Mouse (Mus musculus): ENCODE measurements around the gene Dbi. TPM values are rescaled to one million over a fixed set of nuclear protein-coding genes. Genes with fewer than 3 reads are reported as not detected.

Dbi gene
- polyA plus RNA-seq, 2 experiments, result 381 to 749 TPM

DNA sequence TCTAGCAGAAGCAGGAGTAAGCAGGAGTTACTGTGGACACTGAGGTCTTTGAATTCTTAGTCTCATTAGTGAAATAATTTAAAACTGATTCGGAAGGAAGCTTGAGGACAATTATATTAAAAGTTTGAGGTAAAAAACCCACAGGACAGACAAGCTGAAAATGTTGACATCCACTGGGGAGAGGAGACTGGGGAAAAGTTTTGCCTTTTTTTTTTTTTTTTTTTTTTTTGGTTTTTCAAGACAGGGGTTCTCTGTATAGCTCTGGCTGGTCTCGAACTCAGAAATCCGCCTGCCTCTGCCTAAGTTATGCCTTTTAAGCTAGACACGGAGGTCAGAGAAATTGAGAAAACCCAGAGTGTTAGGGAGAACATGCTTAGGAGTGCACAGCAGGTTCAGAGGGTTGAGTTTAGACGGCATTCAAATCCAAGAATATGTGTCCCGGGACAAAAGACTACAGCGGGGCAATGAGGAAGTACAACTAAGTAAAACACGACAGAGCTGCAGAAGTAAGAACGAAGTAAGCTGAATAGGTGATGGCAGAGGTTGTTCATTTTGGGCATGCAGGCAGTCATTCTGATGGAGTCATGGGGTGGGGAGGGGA is 1.2 kb upstream of the Dbi start:
- Histone ChIP-seq H3K27me3 (ENCODE audit: control insufficient read depth, insufficient read depth, low read length) (no peaks in the 10 kb centered on the region), H3K4me2 (replicated peaks; ENCODE audit: low read depth, low read length, severe bottlenecking) (peak overlapping the region; percentile 88), H3K9ac (ENCODE audit: low read depth, low read length, severe bottlenecking) (no peak overlapping the region), H3K27ac (replicated peaks; ENCODE audit: low read depth, low read length) (peak overlapping the region; percentile 83), H3K9me3 (ENCODE audit: control insufficient read depth, low read length) (no peaks in the 10 kb centered on the region), H3K4me3 (replicated peaks; ENCODE audit: low read length) (peak overlapping the region; percentile 51), H3K36me3 (ENCODE audit: control insufficient read depth, insufficient read depth, low read length) (no peaks in the 10 kb centered on the region), H3K4me1 (ENCODE audit: control insufficient read depth, insufficient read depth, low read length) (peaks cover 10% of the 10 kb centered on the region)
- WGBS, result 86% methylated on average over 9 of the region's 9 CpGs
- TF ChIP-seq POLR2A (IDR thresholded peaks at IDR 0.05; ENCODE audit: borderline replicate concordance, extremely low read depth, insufficient read depth, insufficient read length), result no peak
- DNase-seq (ENCODE audit: low spot score) (no peak), ATAC-seq (ENCODE audit: low FRiP score, low read depth) (no peak)

DNA sequence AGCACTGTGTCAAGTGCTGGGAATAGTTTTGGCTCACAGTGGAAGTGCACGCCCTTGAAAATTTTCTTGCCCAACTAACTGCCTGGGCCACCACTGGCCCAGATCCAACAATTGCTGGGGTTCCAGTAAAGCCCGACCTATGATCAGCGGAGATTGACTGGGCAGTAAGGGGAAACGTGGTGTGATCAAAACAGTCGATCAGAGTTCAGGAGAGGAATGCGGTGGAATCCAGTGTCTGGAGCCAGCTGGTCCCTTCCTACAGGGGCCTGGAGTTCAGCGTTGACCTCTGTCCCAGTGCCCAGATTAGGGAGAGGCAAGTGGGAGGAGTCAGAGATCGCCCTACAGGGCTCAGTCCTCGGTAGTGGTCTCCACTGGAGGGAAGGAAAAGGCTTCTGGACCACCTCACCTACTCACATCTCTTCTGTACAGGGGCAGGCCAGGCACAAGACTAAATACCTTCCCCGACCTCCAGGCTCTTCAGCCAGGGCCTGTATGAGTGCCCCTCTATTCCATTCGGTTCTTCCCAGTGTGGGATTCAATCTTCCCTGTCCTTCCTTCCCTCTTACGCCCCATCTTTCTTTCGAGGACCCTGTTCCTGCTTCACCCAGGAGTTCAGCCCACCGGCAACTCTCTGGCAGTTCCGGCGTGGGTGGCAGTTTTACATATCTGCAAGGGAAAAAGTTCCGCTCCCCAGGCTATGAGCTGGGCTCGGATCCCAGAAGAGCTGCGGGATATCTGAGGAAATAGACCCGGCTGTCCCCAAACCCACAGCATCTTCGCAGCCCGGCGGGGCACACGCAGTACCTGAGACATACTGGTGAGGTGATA is 523 bp downstream of the Dbi start:
- Histone ChIP-seq H3K4me2 (replicated peaks; ENCODE audit: low read depth, low read length, severe bottlenecking) (peak overlapping the region; percentile 88), H3K27ac (replicated peaks; ENCODE audit: low read depth, low read length) (peak overlapping the region; percentile 72), H3K9ac (ENCODE audit: low read depth, low read length, severe bottlenecking) (peak overlapping the region; percentile 60), H3K4me3 (replicated peaks; ENCODE audit: low read length) (peak overlapping the region; percentile 51), H3K27me3 (ENCODE audit: control insufficient read depth, insufficient read depth, low read length) (no peaks in the 10 kb centered on the region), H3K36me3 (ENCODE audit: control insufficient read depth, insufficient read depth, low read length) (peaks cover 12% of the 10 kb centered on the region), H3K9me3 (ENCODE audit: control insufficient read depth, low read length) (no peaks in the 10 kb centered on the region), H3K4me1 (ENCODE audit: control insufficient read depth, insufficient read depth, low read length) (peaks cover 10% of the 10 kb centered on the region)
- TF ChIP-seq POLR2A (IDR thresholded peaks at IDR 0.05; ENCODE audit: borderline replicate concordance, extremely low read depth, insufficient read depth, insufficient read length), result no peak
- DNase-seq (ENCODE audit: low spot score) (peak; percentile 11), ATAC-seq (ENCODE audit: low FRiP score, low read depth) (peak; percentile 36)
- WGBS, result 5% methylated on average over 24 of the region's 24 CpGs

DNA sequence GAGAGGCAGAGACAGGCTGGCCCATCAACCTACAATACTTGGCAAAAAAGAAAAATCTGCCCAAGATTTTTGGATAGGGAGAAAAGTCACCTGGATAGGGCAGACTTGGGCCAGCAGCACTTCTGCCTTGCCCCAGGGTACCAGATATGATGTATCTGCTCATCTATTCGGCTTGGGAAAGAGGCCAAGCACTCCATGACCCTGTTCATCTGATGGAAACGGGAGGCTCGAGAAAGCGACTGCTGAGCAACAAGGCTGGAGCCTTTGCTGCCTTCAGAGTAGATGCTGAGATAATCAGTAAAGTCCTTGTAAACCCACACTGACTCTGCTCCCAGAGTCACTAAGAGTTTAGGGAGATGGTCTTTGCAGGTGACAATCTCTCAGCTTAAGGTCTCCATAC is 1.5 kb downstream of the Dbi start:
- Histone ChIP-seq H3K9me3 (ENCODE audit: control insufficient read depth, low read length) (no peaks in the 10 kb centered on the region), H3K4me2 (replicated peaks; ENCODE audit: low read depth, low read length, severe bottlenecking) (peak overlapping the region; percentile 88), H3K36me3 (ENCODE audit: control insufficient read depth, insufficient read depth, low read length) (peaks cover 22% of the 10 kb centered on the region), H3K27ac (replicated peaks; ENCODE audit: low read depth, low read length) (no peak overlapping the region), H3K4me1 (ENCODE audit: control insufficient read depth, insufficient read depth, low read length) (peaks cover 10% of the 10 kb centered on the region), H3K27me3 (ENCODE audit: control insufficient read depth, insufficient read depth, low read length) (no peaks in the 10 kb centered on the region), H3K4me3 (replicated peaks; ENCODE audit: low read length) (peak overlapping the region; percentile 51; the same call in 1 of the 2 replicates), H3K9ac (ENCODE audit: low read depth, low read length, severe bottlenecking) (0 out of 2 replicates have a peak overlapping the region, but pooled peaks have one; percentile 60)
- TF ChIP-seq POLR2A (IDR thresholded peaks at IDR 0.05; ENCODE audit: borderline replicate concordance, extremely low read depth, insufficient read depth, insufficient read length), result no peak
- ATAC-seq (ENCODE audit: low FRiP score, low read depth) (no peak), DNase-seq (ENCODE audit: low spot score) (no peak)
- WGBS, result 91% methylated on average over 4 of the region's 4 CpGs

DNA sequence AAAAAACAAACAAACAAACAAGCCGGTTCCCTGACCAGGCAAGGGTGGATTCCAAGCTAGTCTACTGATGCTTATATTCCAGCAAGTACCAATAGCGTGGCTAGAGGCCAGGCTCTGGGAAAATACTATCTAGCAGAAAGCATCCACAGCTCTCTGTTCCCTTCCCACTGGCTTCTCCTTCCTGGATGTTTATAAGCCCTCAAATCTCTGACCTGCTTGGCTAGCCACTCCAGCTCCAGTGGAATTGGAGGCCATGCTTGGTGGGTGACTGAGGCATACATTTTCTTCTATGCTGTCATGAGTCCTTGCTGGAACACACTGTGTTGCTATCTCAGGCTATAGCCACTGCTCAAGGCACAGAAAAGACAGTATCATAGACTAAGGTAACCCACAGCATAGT is 2.0 kb downstream of the Dbi start:
- Histone ChIP-seq H3K36me3 (ENCODE audit: control insufficient read depth, insufficient read depth, low read length) (peaks cover 26% of the 10 kb centered on the region), H3K4me2 (replicated peaks; ENCODE audit: low read depth, low read length, severe bottlenecking) (no peak overlapping the region), H3K27me3 (ENCODE audit: control insufficient read depth, insufficient read depth, low read length) (no peaks in the 10 kb centered on the region), H3K4me1 (ENCODE audit: control insufficient read depth, insufficient read depth, low read length) (peaks cover 10% of the 10 kb centered on the region), H3K27ac (replicated peaks; ENCODE audit: low read depth, low read length) (no peak overlapping the region), H3K9ac (ENCODE audit: low read depth, low read length, severe bottlenecking) (0 out of 2 replicates have a peak overlapping the region, but pooled peaks have one; percentile 13), H3K4me3 (replicated peaks; ENCODE audit: low read length) (no peak overlapping the region), H3K9me3 (ENCODE audit: control insufficient read depth, low read length) (peaks cover 3% of the 10 kb centered on the region; the same call in 1 of the 2 replicates)
- ATAC-seq (ENCODE audit: low FRiP score, low read depth) (no peak), DNase-seq (ENCODE audit: low spot score) (no peak)
- 91% methylated on average over 2 of the region's 2 CpGs for WGBS
- TF ChIP-seq POLR2A (IDR thresholded peaks at IDR 0.05; ENCODE audit: borderline replicate concordance, extremely low read depth, insufficient read depth, insufficient read length), result no peak

DNA sequence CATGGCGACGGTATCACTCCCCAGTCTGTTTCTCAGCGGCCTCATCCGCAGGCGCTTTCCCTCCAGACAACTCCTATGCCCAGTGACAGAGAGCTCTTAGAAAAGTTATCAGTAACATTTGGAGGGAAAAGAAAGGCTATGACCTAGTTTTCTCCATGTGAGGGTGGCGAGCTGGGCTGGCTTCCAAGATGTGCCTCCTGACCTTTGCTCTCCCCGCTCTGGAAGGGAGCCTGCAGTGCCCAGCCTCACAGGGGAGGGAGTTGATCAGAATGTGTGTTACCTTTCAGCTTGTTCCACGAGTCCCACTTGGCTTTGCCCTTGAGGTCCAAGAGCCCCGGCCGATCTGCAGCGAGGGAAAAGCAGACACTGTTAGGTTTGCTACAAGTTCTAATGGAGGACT is 4.8 kb downstream of the Dbi start:
- DNase-seq (ENCODE audit: low spot score) (no peak), ATAC-seq (ENCODE audit: low FRiP score, low read depth) (no peak)
- Histone ChIP-seq H3K4me1 (ENCODE audit: control insufficient read depth, insufficient read depth, low read length) (peaks cover 10% of the 10 kb centered on the region), H3K27me3 (ENCODE audit: control insufficient read depth, insufficient read depth, low read length) (no peaks in the 10 kb centered on the region), H3K9ac (ENCODE audit: low read depth, low read length, severe bottlenecking) (no peak overlapping the region), H3K4me2 (replicated peaks; ENCODE audit: low read depth, low read length, severe bottlenecking) (no peak overlapping the region), H3K4me3 (replicated peaks; ENCODE audit: low read length) (no peak overlapping the region), H3K36me3 (ENCODE audit: control insufficient read depth, insufficient read depth, low read length) (peaks cover 41% of the 10 kb centered on the region), H3K27ac (replicated peaks; ENCODE audit: low read depth, low read length) (peak overlapping the region; percentile 55), H3K9me3 (ENCODE audit: control insufficient read depth, low read length) (peaks cover 3% of the 10 kb centered on the region; the same call in 1 of the 2 replicates)
- no peak for TF ChIP-seq POLR2A (IDR thresholded peaks at IDR 0.05; ENCODE audit: borderline replicate concordance, extremely low read depth, insufficient read depth, insufficient read length)
- 87% methylated on average over 11 of the region's 11 CpGs for WGBS
